Mouse (Mus musculus) layer of hippocampus, postnatal 10 days (tissue): Measurements from ENCODE around the gene Mex3a. TPM values are rescaled to one million over a fixed set of nuclear protein-coding genes. Genes with fewer than 3 reads are reported as not detected.

Experiments used
- DNase-seq, 2 experiments: peaks; one replicate each; pipeline ENCODE4 v3.0.0; 2021; ENCODE audit warnings: low spot score in 2 of 2
- total RNA-seq, 2 experiments: library from RNA; stranded (reverse); gene quantifications; 2 replicates each; pipeline ENCODE4 v1.2.3; 2021

Mex3a gene
- total RNA-seq, 2 experiments from 2014 or later, result 17.0 to 18.5 TPM

- peak; percentile 80 to 87 for DNase-seq
These were observed 5.8 kb upstream of the Mex3a start for GRCm38 (mm10) chr3:88526157-88527131.

GRCm38 (mm10) chr3:88527565-88527964, 4.6 kb upstream of the Mex3a start:
- no peak for DNase-seq

GRCm38 (mm10) chr3:88528646-88529045, 3.5 kb upstream of the Mex3a start:
- DNase-seq, result no peak

GRCm38 (mm10) chr3:88529204-88530000, 2.8 kb upstream of the Mex3a start:
- DNase-seq, result no peak

- DNase-seq, result no peak
These were observed 1.9 kb upstream of the Mex3a start for GRCm38 (mm10) chr3:88530082-88530864.

- DNase-seq, result peak; percentile 89 to 91
These were observed 572 bp upstream of the Mex3a start for GRCm38 (mm10) chr3:88531348-88532298.

- DNase-seq, result peak; percentile 42 to 55
These were observed 705 bp downstream of the Mex3a start for GRCm38 (mm10) chr3:88532689-88533511.

GRCm38 (mm10) chr3:88533706-88534105, 1.5 kb downstream of the Mex3a start:
- no peak for DNase-seq

- DNase-seq, result no peak
These were observed 2.8 kb downstream of the Mex3a start for GRCm38 (mm10) chr3:88535005-88535404.

GRCm38 (mm10) chr3:88535527-88535926, 3.3 kb downstream of the Mex3a start:
- DNase-seq, result no peak

- peak; percentile 52 to 74 for DNase-seq
These were observed 4.1 kb downstream of the Mex3a start for GRCm38 (mm10) chr3:88536103-88536930.

GRCm38 (mm10) chr3:88537146-88537545, 5.0 kb downstream of the Mex3a start:
- DNase-seq, result no peak

GRCm38 (mm10) chr3:88538271-88539145, 6.3 kb downstream of the Mex3a start:
- DNase-seq, result no peak

GRCm38 (mm10) chr3:88539397-88539796, 7.2 kb downstream of the Mex3a start:
- DNase-seq, result no peak

GRCm38 (mm10) chr3:88540085-88540484, 7.9 kb downstream of the Mex3a start:
- no peak for DNase-seq

GRCm38 (mm10) chr3:88541622-88542401, 9.6 kb downstream of the Mex3a start:
- no peak for DNase-seq
